Mouse (Mus musculus) testis, postnatal 14 days (tissue): ENCODE data around the gene Olfm1.
A peak's percentile ranks its signal among the peaks of the same experiment; 100 is the strongest.

Experiments
- DNase-seq: peaks from one replicate; pipeline ENCODE4 v3.0.0; 2021; ENCODE audit warnings: low spot score

Gene Olfm1

GRCm38 (mm10) chr2:28204677-28205466 is 12.1 kb downstream of the Olfm1 start:
- DNase-seq: no peak

GRCm38 (mm10) chr2:28205467-28205805 is 12.6 kb downstream of the Olfm1 start:
- DNase-seq: peak; percentile 71

- no peak for DNase-seq
Observed at GRCm38 (mm10) chr2:28205870-28206421, 13.2 kb downstream of the Olfm1 start.

GRCm38 (mm10) chr2:28206472-28206871 is 13.7 kb downstream of the Olfm1 start:
- no peak for DNase-seq

- DNase-seq: no peak
Observed at GRCm38 (mm10) chr2:28207200-28207750, 14.5 kb downstream of the Olfm1 start.

GRCm38 (mm10) chr2:28208130-28208745 is 15.4 kb downstream of the Olfm1 start:
- DNase-seq: no peak

GRCm38 (mm10) chr2:28209211-28209610 is 16.4 kb downstream of the Olfm1 start:
- DNase-seq: no peak

- DNase-seq: no peak
Observed at GRCm38 (mm10) chr2:28209653-28210052, 16.9 kb downstream of the Olfm1 start.

- DNase-seq: no peak
Observed at GRCm38 (mm10) chr2:28210273-28210672, 17.5 kb downstream of the Olfm1 start.

GRCm38 (mm10) chr2:28211531-28212281 is 18.9 kb downstream of the Olfm1 start:
- DNase-seq: no peak

GRCm38 (mm10) chr2:28212911-28213310 is 20.1 kb downstream of the Olfm1 start:
- DNase-seq: no peak

GRCm38 (mm10) chr2:28216211-28216775 is 23.5 kb downstream of the Olfm1 start:
- no peak for DNase-seq

- no peak for DNase-seq
Observed at GRCm38 (mm10) chr2:28217783-28218182, 25.0 kb downstream of the Olfm1 start.

GRCm38 (mm10) chr2:28218651-28219356 is 26.0 kb downstream of the Olfm1 start:
- no peak for DNase-seq

GRCm38 (mm10) chr2:28219625-28220024 is 26.8 kb downstream of the Olfm1 start:
- no peak for DNase-seq

GRCm38 (mm10) chr2:28221803-28222202 is 29.0 kb downstream of the Olfm1 start:
- DNase-seq: no peak

- DNase-seq: no peak
Observed at GRCm38 (mm10) chr2:28224819-28225218, 32.0 kb downstream of the Olfm1 start.

GRCm38 (mm10) chr2:28225906-28226305 is 33.1 kb downstream of the Olfm1 start:
- no peak for DNase-seq

- no peak for DNase-seq
Observed at GRCm38 (mm10) chr2:28226971-28227370, 34.2 kb downstream of the Olfm1 start.

GRCm38 (mm10) chr2:28227589-28228191 is 34.9 kb downstream of the Olfm1 start:
- no peak for DNase-seq

GRCm38 (mm10) chr2:28228364-28228763 is 35.6 kb downstream of the Olfm1 start:
- DNase-seq: no peak
